Mouse (Mus musculus): ENCODE measurements around the gene Hyal2. TPM values are rescaled to one million over a fixed set of nuclear protein-coding genes. Genes with fewer than 3 reads are reported as not detected.

Gene Hyal2
- polyA plus RNA-seq, 1 experiment from 2014 or later, result 82.9 TPM

DNA sequence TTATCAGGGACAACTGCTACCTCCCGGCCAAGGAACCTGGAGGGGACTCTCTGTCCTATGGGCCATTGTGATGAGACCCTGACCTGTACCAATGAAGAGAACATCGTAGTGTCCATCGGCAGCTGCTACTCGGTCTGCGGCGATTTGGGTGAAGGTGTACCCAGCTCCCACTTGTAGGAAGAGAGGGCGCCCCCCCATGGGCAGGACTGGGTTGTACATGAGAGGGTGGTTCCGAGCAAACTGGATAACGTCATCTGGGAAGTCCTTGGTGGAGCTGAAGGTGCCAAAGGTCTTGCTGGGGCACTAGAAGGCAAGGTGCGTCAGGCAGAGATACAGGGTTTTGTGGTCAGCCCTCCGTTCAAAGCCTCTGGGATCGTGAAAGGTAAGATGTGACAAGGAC lies 33.0 kb downstream of the Hyal2 start:
- WGBS, result 79% methylated on average over 12 of the region's 12 CpGs
- Histone ChIP-seq H3K9ac (no peak overlapping the region), H3K36me3 (replicated peaks) (no peaks in the 10 kb centered on the region), H3K27ac (no peak overlapping the region), H3K9me3 (no peaks in the 10 kb centered on the region), H3K4me3 (no peak overlapping the region), H3K4me1 (peaks cover 14% of the 10 kb centered on the region), H3K27me3 (replicated peaks) (no peaks in the 10 kb centered on the region), H3K4me2 (no peak overlapping the region)
- no peak for ATAC-seq (replicated peaks)

DNA sequence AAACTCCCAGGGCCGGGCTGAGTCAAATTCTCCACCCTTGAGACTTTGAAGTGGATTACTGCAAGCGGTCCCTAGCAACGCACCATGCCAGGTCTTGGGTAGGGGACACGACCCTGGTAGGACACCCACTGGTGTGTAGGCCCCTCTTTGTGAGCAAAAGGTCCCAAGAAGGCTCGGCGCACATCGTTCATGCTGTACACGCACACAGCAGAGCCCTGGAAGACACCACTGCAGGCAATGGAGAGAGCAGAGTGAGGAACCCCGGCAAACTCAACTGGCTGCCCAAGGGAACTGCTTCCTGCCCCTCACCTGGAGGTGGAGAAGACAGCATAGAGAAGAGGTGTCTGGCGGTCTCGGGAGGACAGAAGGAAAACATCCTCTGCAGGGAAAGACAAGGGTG lies 33.5 kb downstream of the Hyal2 start:
- Histone ChIP-seq H3K4me2 (no peak overlapping the region), H3K9ac (no peak overlapping the region), H3K4me1 (peaks cover 14% of the 10 kb centered on the region), H3K27ac (no peak overlapping the region), H3K36me3 (replicated peaks) (no peaks in the 10 kb centered on the region), H3K4me3 (no peak overlapping the region), H3K9me3 (no peaks in the 10 kb centered on the region), H3K27me3 (replicated peaks) (no peaks in the 10 kb centered on the region)
- 86% methylated on average over 11 of the region's 11 CpGs for WGBS
- no peak for ATAC-seq (replicated peaks)

DNA sequence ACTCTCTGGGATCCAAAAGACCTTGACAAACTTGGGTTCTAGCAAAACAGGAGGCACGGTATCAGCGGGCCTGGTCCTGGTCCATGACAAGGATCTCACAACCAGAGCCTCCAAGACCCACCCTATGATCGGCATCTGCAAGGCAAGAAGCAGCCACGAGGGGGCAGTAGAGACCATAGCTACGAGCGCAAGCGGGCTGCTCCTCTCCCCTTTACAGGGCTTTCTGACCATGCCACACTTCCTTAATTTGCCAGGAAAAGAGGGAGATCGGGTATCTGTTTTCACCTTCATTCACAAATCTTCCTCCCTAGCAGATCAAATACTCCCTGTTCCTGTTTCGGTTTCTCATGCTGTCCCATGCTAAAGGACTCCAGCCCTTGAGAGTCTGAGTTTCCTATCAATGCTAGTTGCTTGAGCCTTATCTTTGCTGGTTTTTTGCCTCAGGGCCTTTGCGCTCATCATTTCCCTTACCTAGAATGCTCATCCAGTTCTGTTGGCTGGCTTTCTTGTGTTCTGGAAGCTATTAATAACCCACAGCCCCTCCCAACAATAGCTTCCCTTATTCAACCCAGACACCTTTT lies 34.4 kb downstream of the Hyal2 start:
- no peaks in the 10 kb centered on the region for H3K9me3 ChIP-seq
- H3K36me3 ChIP-seq (replicated peaks), result no peaks in the 10 kb centered on the region
- H3K9ac ChIP-seq, result no peak overlapping the region
- ATAC-seq (replicated peaks), result peak; percentile 59
- no peaks in the 10 kb centered on the region for H3K27me3 ChIP-seq (replicated peaks)
- peaks cover 14% of the 10 kb centered on the region for H3K4me1 ChIP-seq
- no peak overlapping the region for H3K4me3 ChIP-seq
- WGBS, result 12% methylated on average over 10 of the region's 10 CpGs
- no peak overlapping the region for H3K4me2 ChIP-seq
- H3K27ac ChIP-seq, result peak overlapping the region; percentile 63

- Histone ChIP-seq H3K9ac (no peak overlapping the region), H3K36me3 (replicated peaks) (no peaks in the 10 kb centered on the region), H3K4me1 (peaks cover 14% of the 10 kb centered on the region), H3K4me2 (no peak overlapping the region), H3K4me3 (no peak overlapping the region), H3K27ac (no peak overlapping the region), H3K9me3 (no peaks in the 10 kb centered on the region), H3K27me3 (replicated peaks) (no peaks in the 10 kb centered on the region)
- 81% methylated on average over 6 of the region's 6 CpGs for WGBS
- no peak for ATAC-seq (replicated peaks)
These were observed 35.5 kb downstream of the Hyal2 start for GRCm38 (mm10) chr9:107603251-107603650.

- no peaks in the 10 kb centered on the region for H3K27me3 ChIP-seq (replicated peaks)
- H3K36me3 ChIP-seq (replicated peaks), result no peaks in the 10 kb centered on the region
- H3K9ac ChIP-seq, result no peak overlapping the region
- H3K9me3 ChIP-seq, result no peaks in the 10 kb centered on the region
- H3K4me2 ChIP-seq, result no peak overlapping the region
- no peak overlapping the region for H3K4me3 ChIP-seq
- 45% methylated on average over 23 of the region's 23 CpGs for WGBS
- H3K27ac ChIP-seq, result no peak overlapping the region
- H3K4me1 ChIP-seq, result peaks cover 14% of the 10 kb centered on the region
- no peak for ATAC-seq (replicated peaks)
These were observed 37.4 kb downstream of the Hyal2 start for GRCm38 (mm10) chr9:107605041-107605661.

DNA sequence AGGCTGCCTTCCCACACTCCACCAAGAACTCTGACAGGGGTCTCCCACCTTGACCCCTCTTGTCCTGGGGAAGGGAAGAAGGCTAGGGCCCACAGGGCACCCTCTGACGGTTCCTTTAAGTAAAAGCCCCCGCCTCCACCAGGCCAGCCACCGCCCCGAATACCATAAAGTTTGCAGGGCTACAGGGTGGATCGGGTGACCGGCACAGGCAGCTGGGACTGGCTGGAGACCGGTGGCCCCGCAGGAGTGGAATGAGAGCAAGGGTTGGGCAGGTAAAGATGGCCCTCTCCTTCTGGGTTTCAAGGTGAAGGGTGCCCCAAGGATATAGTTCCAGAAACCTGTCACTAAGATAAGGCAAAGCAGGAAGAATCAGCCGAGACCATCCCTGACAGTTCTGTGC lies 38.8 kb downstream of the Hyal2 start:
- no peak for ATAC-seq (replicated peaks)
- H3K9me3 ChIP-seq, result no peaks in the 10 kb centered on the region
- no peaks in the 10 kb centered on the region for H3K27me3 ChIP-seq (replicated peaks)
- H3K4me1 ChIP-seq, result peaks cover 16% of the 10 kb centered on the region
- H3K4me3 ChIP-seq, result no peak overlapping the region
- WGBS, result 24% methylated on average over 9 of the region's 9 CpGs
- H3K9ac ChIP-seq, result no peak overlapping the region
- H3K4me2 ChIP-seq, result no peak overlapping the region
- H3K27ac ChIP-seq, result no peak overlapping the region
- no peaks in the 10 kb centered on the region for H3K36me3 ChIP-seq (replicated peaks)

DNA sequence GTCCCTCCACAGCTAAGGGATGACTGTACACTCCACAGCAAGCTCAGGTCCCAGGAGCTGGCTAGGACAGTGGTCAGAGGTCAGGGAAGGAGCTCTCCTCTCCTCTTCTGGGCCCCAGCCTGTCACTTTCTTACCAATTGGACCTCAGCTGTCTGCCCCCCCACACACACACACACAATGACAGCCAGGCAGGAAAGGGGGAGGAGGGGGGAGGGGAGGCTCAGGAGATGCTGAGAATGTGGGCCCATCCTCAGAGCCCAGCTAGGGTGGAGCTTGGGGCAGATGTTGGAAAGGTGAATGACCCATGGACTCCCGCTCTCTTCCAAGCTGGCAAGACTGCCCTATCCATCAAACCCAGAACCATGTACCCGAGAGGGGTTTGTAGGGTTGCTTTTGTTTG lies 39.3 kb downstream of the Hyal2 start:
- WGBS, result 82% methylated on average over 2 of the region's 2 CpGs
- H3K4me2 ChIP-seq, result no peak overlapping the region

DNA sequence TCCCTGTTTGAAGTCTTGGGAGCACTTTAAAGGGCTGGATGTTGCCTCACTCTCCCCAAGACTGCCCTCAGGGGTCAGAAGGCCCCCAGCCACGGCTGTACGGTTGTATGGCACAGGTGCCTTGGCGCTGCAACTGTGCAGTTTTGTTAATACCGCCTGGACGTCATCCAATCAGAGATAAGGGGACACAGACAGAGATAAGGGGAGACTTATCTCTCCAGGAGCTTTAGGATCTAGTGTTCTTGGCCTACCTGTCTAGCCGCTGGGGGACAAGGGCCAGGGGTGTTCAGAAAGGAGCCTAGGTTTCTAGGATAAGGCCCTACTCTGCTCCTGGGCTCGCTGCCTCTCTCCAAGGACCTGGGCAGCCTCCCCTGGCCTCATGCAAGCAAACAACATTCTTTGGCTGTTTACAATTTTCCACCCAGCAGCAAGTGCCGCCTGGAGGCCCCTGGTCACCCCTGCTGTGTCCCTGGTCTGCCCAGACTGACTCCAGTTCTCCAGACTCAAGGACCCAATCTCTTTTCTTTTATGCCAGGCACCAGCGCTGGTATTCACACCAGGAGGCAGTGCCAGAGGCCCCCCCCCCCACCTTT lies 40.0 kb downstream of the Hyal2 start:
- Histone ChIP-seq H3K9ac (no peak overlapping the region), H3K27ac (no peak overlapping the region), H3K4me1 (peaks cover 15% of the 10 kb centered on the region), H3K4me2 (no peak overlapping the region), H3K4me3 (no peak overlapping the region), H3K27me3 (replicated peaks) (no peaks in the 10 kb centered on the region), H3K9me3 (no peaks in the 10 kb centered on the region), H3K36me3 (replicated peaks) (no peaks in the 10 kb centered on the region)
- WGBS, result 61% methylated on average over 9 of the region's 9 CpGs
- no peak for ATAC-seq (replicated peaks)

More for the DNA sequence above, 39.3 kb downstream of the Hyal2 start:
- Histone ChIP-seq H3K36me3 (replicated peaks) (no peaks in the 10 kb centered on the region), H3K27me3 (replicated peaks) (no peaks in the 10 kb centered on the region), H3K4me1 (peaks cover 18% of the 10 kb centered on the region), H3K9ac (no peak overlapping the region), H3K27ac (no peak overlapping the region), H3K9me3 (no peaks in the 10 kb centered on the region), H3K4me3 (no peak overlapping the region)
- no peak for ATAC-seq (replicated peaks)

DNA sequence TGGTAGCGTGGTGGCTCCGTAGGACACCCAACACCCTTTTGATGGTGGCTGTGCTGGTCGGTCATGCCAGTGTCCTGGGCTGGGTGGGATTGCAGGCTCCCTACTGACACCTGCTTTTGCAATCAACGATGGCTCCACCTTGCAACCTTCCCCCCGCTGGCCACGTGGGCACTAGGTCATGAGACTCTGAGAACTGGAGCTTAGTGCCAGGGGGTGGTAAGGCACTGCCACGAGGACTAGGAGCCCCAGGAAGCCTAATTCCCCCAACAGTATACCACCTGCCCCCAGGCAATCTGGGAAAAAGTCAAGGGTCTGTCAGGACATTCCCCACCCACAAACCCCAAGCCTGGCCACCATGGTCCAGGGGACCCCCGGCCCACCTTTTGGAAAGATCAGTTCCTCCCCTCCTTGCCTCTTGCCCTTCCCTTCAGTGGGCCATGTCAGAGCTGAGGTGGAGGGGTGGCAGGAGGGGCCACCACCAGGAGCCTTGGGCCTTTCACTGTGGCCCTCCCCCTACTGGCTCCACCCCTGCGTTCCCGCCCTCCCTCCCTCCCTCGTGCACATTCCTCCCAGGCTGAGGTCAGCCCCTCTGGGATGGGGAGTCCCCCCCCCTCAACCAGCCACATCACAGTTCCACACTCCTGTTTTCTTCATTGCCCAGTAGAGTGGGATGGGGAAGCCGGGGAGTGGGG lies 41.1 kb downstream of the Hyal2 start, which contains the start of gene Sema3b:
Sema3b (minus strand) TSS at position 489 of the 692 bp plus-strand sequence.
- no peaks in the 10 kb centered on the region for H3K27me3 ChIP-seq (replicated peaks)
- ATAC-seq (replicated peaks), result no peak
- 41% methylated on average over 12 of the region's 12 CpGs for WGBS
- H3K4me2 ChIP-seq, result no peak within 1 kb of the TSS
- no peaks in the 10 kb centered on the region for H3K9me3 ChIP-seq
- no peak within 1 kb of the TSS for H3K9ac ChIP-seq
- no peak within 1 kb of the TSS for H3K4me3 ChIP-seq
- no peak within 1 kb of the TSS for H3K27ac ChIP-seq
- 0 out of 2 replicates have a peak, but pooled peaks cover 2% of the 10 kb centered on the region for H3K36me3 ChIP-seq (replicated peaks)
- peaks cover 20% of the 10 kb centered on the region for H3K4me1 ChIP-seq

DNA sequence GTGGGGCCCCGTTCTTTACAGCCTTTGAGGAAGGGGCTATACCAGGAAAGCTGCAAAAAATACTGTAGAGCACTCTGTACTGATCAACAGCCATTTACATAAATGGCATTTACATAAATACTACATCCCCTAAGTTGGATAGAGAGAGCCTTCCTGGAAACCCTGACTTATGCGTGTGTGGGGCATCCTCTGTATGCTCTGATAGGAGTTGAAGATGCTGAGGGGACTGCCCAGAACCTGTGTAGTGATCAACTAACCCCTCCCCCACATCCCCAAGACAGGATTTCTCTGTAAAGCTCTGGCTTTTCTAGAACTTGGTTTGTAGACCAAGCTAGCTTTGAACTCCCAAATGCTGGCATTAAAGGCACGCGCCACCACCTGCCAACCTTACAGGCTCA lies 41.7 kb downstream of the Hyal2 start:
- Histone ChIP-seq H3K9ac (no peak overlapping the region), H3K4me3 (no peak overlapping the region), H3K4me2 (no peak overlapping the region), H3K36me3 (replicated peaks) (0 out of 2 replicates have a peak, but pooled peaks cover 6% of the 10 kb centered on the region), H3K27me3 (replicated peaks) (no peaks in the 10 kb centered on the region), H3K27ac (no peak overlapping the region), H3K4me1 (peaks cover 20% of the 10 kb centered on the region), H3K9me3 (no peaks in the 10 kb centered on the region)
- no peak for ATAC-seq (replicated peaks)
- WGBS, result 69% methylated on average over 4 of the region's 4 CpGs

GRCm38 (mm10) chr9:107611456-107612190 lies 43.9 kb downstream of the Hyal2 start:
- peaks cover 18% of the 10 kb centered on the region for H3K36me3 ChIP-seq (replicated peaks)
- H3K27me3 ChIP-seq (replicated peaks), result no peaks in the 10 kb centered on the region
- H3K9ac ChIP-seq, result peak overlapping the region; percentile 58
- peak overlapping the region; percentile 97 for H3K27ac ChIP-seq
- H3K4me1 ChIP-seq, result peaks cover 22% of the 10 kb centered on the region
- no peaks in the 10 kb centered on the region for H3K9me3 ChIP-seq
- peak overlapping the region; percentile 35; the same call in 1 of the 2 replicates for H3K4me3 ChIP-seq
- no peak for ATAC-seq (replicated peaks)
- peak overlapping the region; percentile 64 for H3K4me2 ChIP-seq
- WGBS, result 64% methylated on average over 6 of the region's 6 CpGs

Data from midbrain, embryonic 15.5 days (tissue).